Mouse (Mus musculus) ES-Bruce4 (cell line): ENCODE data around the gene Cldn3.

Source experiments
- CTCF ChIP-seq: IDR thresholded peaks from one replicate; pipeline ENCODE4 v1.8.1; 2011; ENCODE audit warnings: low read depth, low read length
- EP300 ChIP-seq: IDR thresholded peaks from 2 replicates; pipeline ENCODE4 v1.6.1; 2011; ENCODE audit warnings: low read depth, low read length; ENCODE audit not compliant: insufficient read depth

- TF ChIP-seq CTCF (no peak), EP300 (no peak)
These were observed 39.9 kb downstream of the Cldn3 start for GRCm38 (mm10) chr5:135025899-135026298.
